Mouse (Mus musculus): Measurements from ENCODE around the gene Cacna2d3. TPM values are rescaled to one million over a fixed set of nuclear protein-coding genes. Genes with fewer than 3 reads are reported as not detected.

Gene Cacna2d3
- total and polyA plus RNA-seq, 3 experiments, result not detected

DNA sequence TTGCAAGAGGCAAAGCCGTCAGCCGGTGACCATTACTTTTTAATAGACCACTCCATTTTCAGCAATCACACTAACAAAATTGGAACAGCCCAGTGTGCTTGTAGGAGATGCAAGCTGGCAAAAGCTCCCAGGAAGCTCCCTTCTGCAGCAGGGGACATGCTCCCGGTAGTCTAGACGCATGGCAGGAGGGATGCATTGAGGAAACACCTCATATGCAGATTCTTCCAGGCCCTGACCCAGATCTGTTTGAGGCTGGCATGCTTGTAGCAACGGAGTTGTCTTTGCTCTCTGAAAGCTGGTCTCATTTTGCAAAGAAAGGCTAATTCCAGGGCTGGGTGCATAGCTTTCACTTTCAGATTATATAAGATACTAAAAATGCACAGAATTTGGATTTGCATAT is 31.2 kb upstream of the Cacna2d3 start:
- Histone ChIP-seq H3K79me2 (ENCODE audit: control insufficient read depth, insufficient read depth, low read length, poor library complexity) (no peaks in the 10 kb centered on the region), H3K36me3 (ENCODE audit: control insufficient read depth in 1 of 2, insufficient read depth in 2 of 2, low read length in 2 of 2) (no peaks in the 10 kb centered on the region), H3K9ac (ENCODE audit: control insufficient read depth, low read depth, low read length, poor library complexity, severe bottlenecking) (no peak overlapping the region), H3K9me3 (replicated peaks; ENCODE audit: insufficient read depth, low read length) (no peaks in the 10 kb centered on the region), H3K27me3 (ENCODE audit: control insufficient read depth in 1 of 2, insufficient read depth in 2 of 2, low read length in 2 of 2) (no peaks in the 10 kb centered on the region), H3K4me1 (ENCODE audit: control insufficient read depth in 1 of 2, insufficient read depth in 2 of 2, low read length in 2 of 2) (no peaks in the 10 kb centered on the region), H3K4me3 (ENCODE audit: control insufficient read depth in 1 of 2, insufficient read depth in 1 of 2, low read depth in 2 of 2, low read length in 2 of 2) (no peak overlapping the region), H3K27ac (ENCODE audit: control insufficient read depth, low read depth, low read length) (no peak overlapping the region)
- no peak for TF ChIP-seq USF1 (IDR thresholded peaks at IDR 0.05; ENCODE audit: low read depth, low read length)
- TF ChIP-seq ETS1 (IDR thresholded peaks at IDR 0.05; ENCODE audit: low read depth, low read length), result no peak
- TF ChIP-seq SIN3A (IDR thresholded peaks at IDR 0.05; ENCODE audit: low read length), result no peak
- TF ChIP-seq MAFK (IDR thresholded peaks at IDR 0.05; ENCODE audit: borderline replicate concordance, low read depth, low read length), result no peak
- no peak for TF ChIP-seq CHD2 (IDR thresholded peaks at IDR 0.05; ENCODE audit: low read length)
- DNase-seq (ENCODE audit: low read depth, low spot score), result no peak

DNA sequence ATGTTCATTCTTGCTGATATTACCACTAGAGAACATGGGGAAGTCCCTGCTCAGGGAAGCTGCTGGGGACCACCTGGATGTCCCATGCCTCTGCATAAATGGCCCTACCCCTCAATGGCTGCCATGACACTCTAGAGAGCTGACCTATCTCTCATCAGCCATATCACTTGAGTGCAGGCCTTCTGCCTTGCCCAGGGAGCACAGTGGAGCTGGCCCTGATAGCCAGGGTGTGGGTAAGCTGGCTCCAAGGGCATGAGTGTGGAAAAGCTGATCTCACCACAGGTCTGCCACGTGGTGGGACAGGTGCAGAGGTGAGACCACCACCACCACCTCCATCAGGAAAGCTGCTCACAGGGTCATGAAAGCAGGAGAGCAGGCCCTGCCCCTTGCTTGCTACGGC is 17.1 kb upstream of the Cacna2d3 start:
- Histone ChIP-seq H3K36me3 (ENCODE audit: control insufficient read depth in 1 of 2, insufficient read depth in 2 of 2, low read length in 2 of 2) (no peaks in the 10 kb centered on the region), H3K79me2 (ENCODE audit: control insufficient read depth, insufficient read depth, low read length, poor library complexity) (no peaks in the 10 kb centered on the region), H3K27ac (ENCODE audit: control insufficient read depth, low read depth, low read length) (no peak overlapping the region), H3K4me1 (ENCODE audit: control insufficient read depth in 1 of 2, insufficient read depth in 2 of 2, low read length in 2 of 2) (no peaks in the 10 kb centered on the region), H3K27me3 (ENCODE audit: control insufficient read depth in 1 of 2, insufficient read depth in 2 of 2, low read length in 2 of 2) (no peaks in the 10 kb centered on the region), H3K9ac (ENCODE audit: control insufficient read depth, low read depth, low read length, poor library complexity, severe bottlenecking) (no peak overlapping the region), H3K4me3 (ENCODE audit: control insufficient read depth in 1 of 2, insufficient read depth in 1 of 2, low read depth in 2 of 2, low read length in 2 of 2) (no peak overlapping the region), H3K9me3 (replicated peaks; ENCODE audit: insufficient read depth, low read length) (no peaks in the 10 kb centered on the region)
- no peak for DNase-seq (ENCODE audit: low read depth, low spot score)
- TF ChIP-seq CTCF (IDR thresholded peaks at IDR 0.05 in 2 of 3, conservative IDR thresholded peaks at IDR 0.05 in 1 of 3; ENCODE audit: control insufficient read depth in 1 of 3, insufficient read depth in 1 of 3, low read depth in 2 of 3, low read length in 3 of 3, poor library complexity in 1 of 3, severe bottlenecking in 1 of 3) (no peak), RAD21 (IDR thresholded peaks at IDR 0.05; ENCODE audit: low read depth, low read length) (no peak), TAL1 (IDR thresholded peaks at IDR 0.05; ENCODE audit: low read length) (no peak), MYB (IDR thresholded peaks at IDR 0.05; ENCODE audit: low read depth, low read length) (no peak), POLR2A (IDR thresholded peaks at IDR 0.05; ENCODE audit: control insufficient read depth in 1 of 2, insufficient read depth in 1 of 2, low read depth in 1 of 2, low read length in 2 of 2, poor library complexity in 1 of 2) (no peak), UBTF (IDR thresholded peaks at IDR 0.05; ENCODE audit: borderline replicate concordance, insufficient read depth, low read depth, low read length) (no peak), MEF2A (IDR thresholded peaks at IDR 0.05; ENCODE audit: extremely low read depth, insufficient replicate concordance, low read depth, low read length, poor library complexity, severe bottlenecking) (no peak), POLR2AphosphoS2 (IDR thresholded peaks at IDR 0.05; ENCODE audit: low read length) (no peak), USF2 (IDR thresholded peaks at IDR 0.05; ENCODE audit: borderline replicate concordance in 1 of 2, insufficient read depth in 1 of 2, low read depth in 1 of 2, low read length in 2 of 2) (no peak), MAFK (IDR thresholded peaks at IDR 0.05; ENCODE audit: borderline replicate concordance, low read depth, low read length) (no peak), MAZ (IDR thresholded peaks at IDR 0.05; ENCODE audit: low read depth, low read length) (no peak), SIN3A (IDR thresholded peaks at IDR 0.05; ENCODE audit: low read length) (no peak), GABPA (IDR thresholded peaks at IDR 0.05; ENCODE audit: low read depth, low read length) (no peak), NELFE (IDR thresholded peaks at IDR 0.05; ENCODE audit: low read depth, low read length) (no peak)

Measured in MEL (cell line).